Mouse (Mus musculus) hindbrain, embryonic 11.5 days (tissue): Measurements from ENCODE around the gene Uggt1. TPM values are rescaled to one million over a fixed set of nuclear protein-coding genes. Genes with fewer than 3 reads are reported as not detected.

ENCODE experiments used
- ATAC-seq: fragments of 200-750 bp; cut with Nextera tagmentation; 2 replicates; pipeline ENCODE4 v1.8.0; 2017; ENCODE audit warnings: mild to moderate bottlenecking, moderate TSS enrichment, moderate library complexity; ENCODE audit not compliant: low FRiP score
- DNase-seq: peaks from one replicate; pipeline ENCODE4 v3.0.0-alpha.2; 2015; ENCODE audit warnings: low spot score
- H3K27ac ChIP-seq: fragments of 300-500 bp; sonication (generic); 2 replicates; pipeline ENCODE4 v1.5.1; 2014; ENCODE audit warnings: mild to moderate bottlenecking, low read depth, low read length
- H3K27me3 ChIP-seq: fragments of 300-500 bp; sonication (generic); 2 replicates; pipeline ENCODE4 v1.6.1; 2014; ENCODE audit warnings: mild to moderate bottlenecking, low read length, moderate library complexity, mixed read lengths; ENCODE audit not compliant: control insufficient read depth, insufficient read depth
- H3K36me3 ChIP-seq: fragments of 300-500 bp; sonication (generic); 2 replicates; pipeline ENCODE4 v1.6.1; 2014; ENCODE audit warnings: mild to moderate bottlenecking, low read length, moderate library complexity, mixed read lengths; ENCODE audit not compliant: control insufficient read depth, insufficient read depth
- H3K4me1 ChIP-seq: fragments of 300-500 bp; sonication (generic); replicated peaks from 2 replicates; pipeline ENCODE4 v1.6.1; 2014; ENCODE audit warnings: low read length, mixed read lengths; ENCODE audit not compliant: control insufficient read depth, insufficient read depth
- H3K4me2 ChIP-seq: fragments of 300-500 bp; sonication (generic); replicated peaks from 2 replicates; pipeline ENCODE4 v1.6.1; 2014; ENCODE audit warnings: mild to moderate bottlenecking, low read depth, low read length
- H3K4me3 ChIP-seq: fragments of 300-500 bp; sonication (generic); 2 replicates; pipeline ENCODE4 v1.5.1; 2014; ENCODE audit warnings: low read depth, low read length
- H3K9ac ChIP-seq: fragments of 300-500 bp; sonication (generic); 2 replicates; pipeline ENCODE4 v1.6.1; 2014; ENCODE audit warnings: low read depth, low read length
- H3K9me3 ChIP-seq: fragments of 300-500 bp; sonication (generic); 2 replicates; pipeline ENCODE4 v1.6.1; 2016; ENCODE audit warnings: low read length; ENCODE audit not compliant: control insufficient read depth
- WGBS: fragments of 180-500 bp; shearing (Covaris S2); extraction: QIAGEN DNeasy Blood & Tissue Kit; methylation state at CpG from one replicate; pipeline ENCODE4 v1.1.7; 2014; 5-methylcytosine and 5-hydroxymethylcytosine counted together
- polyA plus RNA-seq: library from polyadenylated mRNA; unstranded; fragments of >200 nt; fragmentation: Nextera tagmentation; extraction: Ambion mirVana; gene quantifications from 2 replicates; pipeline ENCODE4 v1.2.1, GENCODE M21; 2014

Uggt1 gene
- polyA plus RNA-seq, 1 experiment from 2014 or later: 97.6 TPM

- Histone ChIP-seq H3K36me3 (peaks cover 3% of the 10 kb centered on the region; the same call in 1 of the 2 replicates), H3K27me3 (no peaks in the 10 kb centered on the region), H3K9me3 (no peaks in the 10 kb centered on the region), H3K9ac (no peak overlapping the region), H3K27ac (no peak overlapping the region), H3K4me1 (no peaks in the 10 kb centered on the region), H3K4me3 (no peak overlapping the region), H3K4me2 (no peak overlapping the region)
- WGBS: 89% methylated on average over 6 of the region's 6 CpGs
- no peak for DNase-seq
- no peak for ATAC-seq
These were observed 11.3 kb downstream of the Uggt1 start for GRCm38 (mm10) chr1:36233218-36233617.

- H3K4me1 ChIP-seq: no peaks in the 10 kb centered on the region
- DNase-seq (no peak), ATAC-seq (no peak)
- no peak overlapping the region for H3K27ac ChIP-seq
- 89% methylated on average over 7 of the region's 7 CpGs for WGBS
- no peaks in the 10 kb centered on the region for H3K27me3 ChIP-seq
- no peak overlapping the region for H3K4me3 ChIP-seq
- peaks cover 3% of the 10 kb centered on the region; the same call in 1 of the 2 replicates for H3K36me3 ChIP-seq
- H3K9me3 ChIP-seq: no peaks in the 10 kb centered on the region
- no peak overlapping the region for H3K9ac ChIP-seq
- no peak overlapping the region for H3K4me2 ChIP-seq
These were observed 13.4 kb downstream of the Uggt1 start for GRCm38 (mm10) chr1:36230919-36231705.

DNA sequence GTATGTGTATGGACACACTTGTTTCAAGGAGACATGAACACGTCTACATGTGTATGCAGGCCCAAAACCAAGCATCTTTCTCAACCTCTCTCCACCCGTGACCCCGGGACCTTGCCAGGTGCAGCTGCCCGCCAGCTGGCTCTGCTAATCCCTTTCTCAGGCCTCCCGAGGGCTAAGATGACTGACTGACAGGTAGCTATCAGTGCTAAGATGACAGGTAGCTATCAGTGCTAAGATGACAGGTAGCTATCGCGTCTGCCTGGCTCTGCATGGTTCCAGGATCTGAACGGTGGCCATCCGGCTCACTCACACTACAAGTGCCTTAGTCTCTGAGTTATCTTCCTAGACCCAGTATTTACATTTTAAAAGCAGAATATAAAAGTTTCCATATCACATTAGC lies 16.1 kb downstream of the Uggt1 start:
- H3K4me1 ChIP-seq: no peaks in the 10 kb centered on the region
- peaks cover 3% of the 10 kb centered on the region; the same call in 1 of the 2 replicates for H3K36me3 ChIP-seq
- no peak overlapping the region for H3K27ac ChIP-seq
- H3K9me3 ChIP-seq: no peaks in the 10 kb centered on the region
- no peak for DNase-seq
- no peak overlapping the region for H3K9ac ChIP-seq
- no peak for ATAC-seq
- no peak overlapping the region for H3K4me2 ChIP-seq
- no peaks in the 10 kb centered on the region for H3K27me3 ChIP-seq
- 89% methylated on average over 9 of the region's 9 CpGs for WGBS
- H3K4me3 ChIP-seq: no peak overlapping the region

GRCm38 (mm10) chr1:36224648-36225047 lies 19.9 kb downstream of the Uggt1 start:
- no peak for DNase-seq
- WGBS: 91% methylated on average over 3 of the region's 3 CpGs
- no peak overlapping the region for H3K27ac ChIP-seq
- ATAC-seq: no peak
- 0 out of 2 replicates have a peak, but pooled peaks cover 2% of the 10 kb centered on the region for H3K36me3 ChIP-seq
- H3K9me3 ChIP-seq: no peaks in the 10 kb centered on the region
- H3K4me3 ChIP-seq: no peak overlapping the region
- H3K4me2 ChIP-seq: no peak overlapping the region
- H3K9ac ChIP-seq: no peak overlapping the region
- no peaks in the 10 kb centered on the region for H3K4me1 ChIP-seq
- H3K27me3 ChIP-seq: no peaks in the 10 kb centered on the region

GRCm38 (mm10) chr1:36214324-36214723 lies 30.2 kb downstream of the Uggt1 start:
- no peak overlapping the region for H3K9ac ChIP-seq
- no peak for DNase-seq
- no peaks in the 10 kb centered on the region for H3K9me3 ChIP-seq
- no peak for ATAC-seq
- no peak overlapping the region for H3K4me2 ChIP-seq
- no peaks in the 10 kb centered on the region for H3K4me1 ChIP-seq
- H3K36me3 ChIP-seq: peaks cover 6% of the 10 kb centered on the region; the same call in 1 of the 2 replicates
- H3K27ac ChIP-seq: no peak overlapping the region
- H3K4me3 ChIP-seq: no peak overlapping the region
- WGBS: 89% methylated on average over 4 of the region's 4 CpGs
- no peaks in the 10 kb centered on the region for H3K27me3 ChIP-seq

GRCm38 (mm10) chr1:36201739-36202138 lies 42.8 kb downstream of the Uggt1 start:
- Histone ChIP-seq H3K9ac (no peak overlapping the region), H3K27me3 (no peaks in the 10 kb centered on the region), H3K4me1 (no peaks in the 10 kb centered on the region), H3K9me3 (no peaks in the 10 kb centered on the region), H3K27ac (no peak overlapping the region), H3K4me3 (no peak overlapping the region), H3K4me2 (no peak overlapping the region), H3K36me3 (no peaks in the 10 kb centered on the region)
- WGBS: 96% methylated on average over 12 of the region's 12 CpGs
- ATAC-seq (no peak), DNase-seq (no peak)

- ATAC-seq (no peak), DNase-seq (no peak)
- H3K36me3 ChIP-seq: peaks cover 12% of the 10 kb centered on the region; the same call in 1 of the 2 replicates
- no peaks in the 10 kb centered on the region for H3K4me1 ChIP-seq
- no peak overlapping the region for H3K4me3 ChIP-seq
- no peak overlapping the region for H3K4me2 ChIP-seq
- 97% methylated on average over 3 of the region's 3 CpGs for WGBS
- H3K27me3 ChIP-seq: no peaks in the 10 kb centered on the region
- H3K9me3 ChIP-seq: no peaks in the 10 kb centered on the region
- H3K9ac ChIP-seq: no peak overlapping the region
- H3K27ac ChIP-seq: no peak overlapping the region
These were observed 50.0 kb downstream of the Uggt1 start for GRCm38 (mm10) chr1:36194482-36194881.

DNA sequence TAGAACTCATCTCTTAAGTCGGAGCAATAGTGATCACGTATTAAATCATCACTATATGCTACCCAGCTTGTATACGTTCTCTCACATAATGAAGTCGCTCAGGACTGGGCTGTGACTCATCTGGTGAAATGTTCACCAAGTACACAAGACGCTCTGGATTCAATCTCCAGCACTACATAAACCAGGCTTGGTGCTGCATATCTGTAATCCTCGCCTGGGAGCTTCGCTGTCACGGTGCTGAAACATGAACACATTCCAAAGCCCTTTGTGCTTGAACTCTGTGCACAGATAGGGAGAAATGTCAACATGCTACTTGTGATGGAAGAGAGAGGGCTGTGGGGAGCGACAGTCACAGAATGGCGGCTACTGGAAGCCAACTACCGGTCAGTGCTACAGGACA lies 52.6 kb downstream of the Uggt1 start:
- H3K4me2 ChIP-seq: no peak overlapping the region
- H3K9ac ChIP-seq: no peak overlapping the region
- DNase-seq (no peak), ATAC-seq (no peak)
- no peak overlapping the region for H3K27ac ChIP-seq
- WGBS: 93% methylated on average over 11 of the region's 11 CpGs
- H3K4me1 ChIP-seq: no peaks in the 10 kb centered on the region
- H3K4me3 ChIP-seq: no peak overlapping the region
- no peaks in the 10 kb centered on the region for H3K27me3 ChIP-seq
- H3K9me3 ChIP-seq: no peaks in the 10 kb centered on the region
- H3K36me3 ChIP-seq: peaks cover 12% of the 10 kb centered on the region; the same call in 1 of the 2 replicates

DNA sequence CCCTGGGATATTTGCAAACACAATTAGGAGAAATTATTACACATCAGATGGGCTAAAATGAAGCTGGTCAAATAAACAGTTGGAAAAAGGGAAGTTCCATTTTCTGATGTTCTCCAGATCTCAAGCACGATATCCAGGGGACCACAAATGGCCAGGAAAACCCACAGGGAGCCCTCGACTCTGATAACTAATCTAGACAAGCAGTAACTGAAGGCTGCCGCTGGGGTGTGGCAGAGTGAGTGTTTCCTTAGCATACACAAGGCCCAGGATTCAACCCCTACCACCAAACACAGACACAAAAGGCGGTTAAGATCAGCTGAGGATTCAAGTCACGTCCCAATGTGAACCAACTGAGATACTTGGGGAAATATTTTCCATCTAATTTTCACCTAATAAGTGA lies 64.5 kb downstream of the Uggt1 start:
- DNase-seq: no peak
- Histone ChIP-seq H3K4me1 (no peaks in the 10 kb centered on the region), H3K27me3 (no peaks in the 10 kb centered on the region), H3K4me2 (no peak overlapping the region), H3K36me3 (0 out of 2 replicates have a peak, but pooled peaks cover 3% of the 10 kb centered on the region), H3K4me3 (no peak overlapping the region), H3K9ac (no peak overlapping the region), H3K27ac (no peak overlapping the region), H3K9me3 (no peaks in the 10 kb centered on the region)
- ATAC-seq: no peak
- WGBS: 85% methylated on average over 5 of the region's 5 CpGs
